Mouse (Mus musculus): ENCODE results near the gene Arfgap1. TPM values are rescaled to one million over a fixed set of nuclear protein-coding genes. Genes with fewer than 3 reads are reported as not detected.

Gene Arfgap1
- total and polyA plus RNA-seq, 3 experiments, result 50.5 to 57.1 TPM; not detected in 1

DNA sequence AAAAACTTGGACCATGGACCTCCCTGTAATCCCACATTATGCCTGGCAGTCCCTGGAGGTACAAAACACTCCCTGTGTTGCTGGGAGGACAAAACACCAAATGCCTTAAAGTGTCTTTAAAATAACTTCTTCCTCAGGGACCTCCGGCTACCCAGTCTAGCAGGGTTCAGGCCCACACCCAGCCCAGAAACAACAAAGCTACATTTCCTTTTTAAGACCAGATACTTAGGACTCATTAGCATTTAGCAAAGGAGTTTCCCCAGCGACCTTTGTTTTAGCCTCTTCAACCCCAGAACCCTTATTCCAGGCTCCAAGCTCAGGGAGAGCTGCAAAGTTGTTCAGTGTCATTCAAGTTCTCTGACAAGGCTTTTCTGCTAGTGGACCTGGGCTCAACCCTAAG is 13.4 kb upstream of the Arfgap1 start:
- Histone ChIP-seq H3K27ac (ENCODE audit: control insufficient read depth, low read depth, low read length) (no peak overlapping the region), H3K36me3 (ENCODE audit: control insufficient read depth in 1 of 2, insufficient read depth in 2 of 2, low read length in 2 of 2) (no peaks in the 10 kb centered on the region), H3K27me3 (ENCODE audit: control insufficient read depth in 1 of 2, insufficient read depth in 2 of 2, low read length in 2 of 2) (peaks cover 13 to 20% of the 10 kb centered on the region in 2 experiments), H3K4me1 (ENCODE audit: control insufficient read depth in 1 of 2, insufficient read depth in 2 of 2, low read length in 2 of 2) (no peaks in the 10 kb centered on the region), H3K9me3 (replicated peaks; ENCODE audit: insufficient read depth, low read length) (no peaks in the 10 kb centered on the region), H3K79me2 (ENCODE audit: control insufficient read depth, insufficient read depth, low read length, poor library complexity) (no peaks in the 10 kb centered on the region), H3K4me3 (ENCODE audit: control insufficient read depth in 1 of 2, insufficient read depth in 1 of 2, low read depth in 2 of 2, low read length in 2 of 2) (no peak overlapping the region), H3K9ac (ENCODE audit: control insufficient read depth, low read depth, low read length, poor library complexity, severe bottlenecking) (no peak overlapping the region)
- DNase-seq (ENCODE audit: low read depth, low spot score), result no peak
- TF ChIP-seq CTCF (IDR thresholded peaks at IDR 0.05 in 2 of 3, conservative IDR thresholded peaks at IDR 0.05 in 1 of 3; ENCODE audit: control insufficient read depth in 1 of 3, insufficient read depth in 1 of 3, low read depth in 2 of 3, low read length in 3 of 3, poor library complexity in 1 of 3, severe bottlenecking in 1 of 3) (no peak), HCFC1 (IDR thresholded peaks at IDR 0.05; ENCODE audit: low read depth, low read length) (no peak), ELF1 (IDR thresholded peaks at IDR 0.05; ENCODE audit: low read depth, low read length) (no peak), NELFE (IDR thresholded peaks at IDR 0.05; ENCODE audit: low read depth, low read length) (no peak), MAFK (IDR thresholded peaks at IDR 0.05; ENCODE audit: borderline replicate concordance, low read depth, low read length) (no peak), USF1 (IDR thresholded peaks at IDR 0.05; ENCODE audit: low read depth, low read length) (no peak), BHLHE40 (IDR thresholded peaks at IDR 0.05; ENCODE audit: borderline replicate concordance, low read depth, low read length) (no peak), MAX (IDR thresholded peaks at IDR 0.05; ENCODE audit: low read length) (no peak), RCOR1 (IDR thresholded peaks at IDR 0.05; ENCODE audit: low read depth, low read length) (no peak), ZKSCAN1 (IDR thresholded peaks at IDR 0.05; ENCODE audit: low read depth, low read length) (no peak), TAL1 (IDR thresholded peaks at IDR 0.05; ENCODE audit: low read length) (no peak), RAD21 (IDR thresholded peaks at IDR 0.05; ENCODE audit: low read depth, low read length) (no peak), MXI1 (IDR thresholded peaks at IDR 0.05; ENCODE audit: low read depth, low read length) (no peak), E2F4 (IDR thresholded peaks at IDR 0.05; ENCODE audit: borderline replicate concordance, low read depth, low read length) (no peak), USF2 (IDR thresholded peaks at IDR 0.05; ENCODE audit: borderline replicate concordance in 1 of 2, insufficient read depth in 1 of 2, low read depth in 1 of 2, low read length in 2 of 2) (no peak), KAT2A (conservative IDR thresholded peaks at IDR 0.05; ENCODE audit: low read depth, low read length) (no peak), GABPA (IDR thresholded peaks at IDR 0.05; ENCODE audit: low read depth, low read length) (no peak), POLR2A (IDR thresholded peaks at IDR 0.05; ENCODE audit: control insufficient read depth in 1 of 2, insufficient read depth in 1 of 2, low read depth in 1 of 2, low read length in 2 of 2, poor library complexity in 1 of 2) (no peak), MYB (IDR thresholded peaks at IDR 0.05; ENCODE audit: low read depth, low read length) (no peak), TCF12 (IDR thresholded peaks at IDR 0.05; ENCODE audit: low read depth, low read length) (no peak)
